Mouse (Mus musculus) heart, postnatal 0 days (tissue): ENCODE measurements at regions not wholly inside any gene's neighbourhood (a gene's known extent, or its start where the extent isn't known, plus 50 kb on each side); places are given as distances from the start of the nearest gene placed in this dataset.

Experiments
- CTCF ChIP-seq: IDR thresholded peaks from 2 replicates; pipeline ENCODE4 v1.5.1; 2016; ENCODE audit warnings: antibody characterized with exemption, control low read depth, low read depth
- EP300 ChIP-seq: IDR thresholded peaks from 2 replicates; pipeline ENCODE4 v1.6.1; 2016; ENCODE audit warnings: antibody characterized with exemption, low read depth

DNA sequence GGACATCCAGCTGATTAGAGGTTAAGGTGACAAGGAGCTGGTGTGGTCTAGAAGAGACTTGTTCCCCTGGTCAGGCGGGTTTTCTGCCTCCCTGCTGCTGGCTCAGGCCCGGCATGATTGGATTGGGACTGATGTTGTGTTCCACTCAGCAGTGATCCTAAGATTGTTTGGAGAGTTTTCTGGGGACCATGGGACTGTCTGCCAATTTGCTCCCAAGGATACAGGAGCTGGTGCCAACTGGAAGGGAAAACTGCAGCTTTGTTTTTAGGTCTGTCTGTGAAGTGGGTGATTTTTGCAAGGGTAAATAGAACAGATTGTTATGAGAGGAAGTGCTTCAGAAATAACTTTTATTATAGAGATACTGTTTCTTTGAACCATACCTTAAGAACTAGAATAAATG, 286.3 kb upstream of the Defb41 start:
- TF ChIP-seq CTCF (no peak), EP300 (no peak)
